Mouse (Mus musculus): ENCODE measurements at regions not wholly inside any gene's neighbourhood (a gene's known extent, or its start where the extent isn't known, plus 50 kb on each side); places are given as distances from the start of the nearest gene placed in this dataset.

DNA sequence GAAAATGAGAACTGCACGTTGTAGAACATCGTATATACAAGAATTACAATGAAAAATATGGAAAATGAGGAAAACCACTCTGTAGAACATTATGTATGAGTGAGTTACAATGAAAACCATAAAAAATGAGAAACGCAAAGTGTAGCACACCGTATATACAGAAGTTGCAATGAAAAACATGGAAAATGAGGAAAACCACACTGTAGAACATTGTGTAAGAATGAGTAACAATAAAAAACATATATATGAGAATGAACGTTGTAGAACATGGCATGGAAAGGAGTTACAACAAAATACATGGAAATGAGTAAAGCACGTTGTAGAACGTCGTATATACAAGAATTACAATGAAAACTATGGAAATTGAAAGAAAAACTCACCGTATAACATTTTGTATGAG lies 378.6 kb downstream of the Gm3376 start:
- DNase-seq (ENCODE audit: low read depth, low spot score) = peak; percentile 100

DNA sequence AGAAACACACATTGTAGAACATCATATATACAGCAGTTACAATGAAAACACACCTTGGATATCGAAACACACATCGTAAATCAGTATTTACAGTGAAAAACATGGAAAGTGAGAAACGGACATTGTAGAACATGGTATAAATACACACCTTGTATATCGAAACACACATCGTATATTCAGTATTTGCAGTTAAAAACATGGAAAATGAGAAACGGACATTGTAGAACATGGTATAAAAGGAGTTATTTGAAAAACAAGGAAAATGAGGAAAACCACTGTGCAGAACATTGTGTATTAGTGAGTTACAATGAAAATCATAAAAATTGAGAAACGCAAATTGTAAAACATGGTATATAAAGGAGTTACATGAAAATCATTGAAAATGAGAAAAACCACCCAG lies 379.2 kb downstream of the Gm3376 start:
- DNase-seq (ENCODE audit: low read depth, low spot score) = peak; percentile 49

- peak; percentile 63 for DNase-seq (ENCODE audit: low read depth, low spot score)
Observed at GRCm38 (mm10) chrY:4152998-4153397, 381.5 kb downstream of the Gm3376 start.

DNA sequence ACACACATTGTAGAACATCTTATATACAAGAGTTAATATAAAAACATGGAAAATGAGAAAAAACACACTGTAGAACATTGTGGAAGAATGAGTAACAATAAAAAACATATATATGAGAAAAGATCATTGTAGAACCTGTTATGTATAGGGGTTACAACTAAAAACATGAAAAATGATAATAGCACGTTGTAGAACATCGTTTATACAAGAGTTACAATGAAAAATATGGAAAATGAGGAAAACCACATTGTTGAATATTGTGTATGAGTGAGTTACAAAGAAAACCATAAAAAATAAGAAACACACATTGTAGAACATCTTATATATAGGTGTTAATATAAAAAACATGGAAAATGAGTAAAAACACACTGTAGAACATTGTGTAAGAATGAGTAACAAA lies 388.9 kb downstream of the Gm3376 start:
- no peak for DNase-seq (ENCODE audit: low read depth, low spot score)
